Mouse (Mus musculus) liver, embryonic 11.5 days (tissue): Measurements from ENCODE around the gene Faf2. TPM values are rescaled to one million over a fixed set of nuclear protein-coding genes. Genes with fewer than 3 reads are reported as not detected.

ENCODE experiments used
- ATAC-seq: fragments of 200-750 bp; cut with Nextera tagmentation; replicated peaks from 2 replicates; pipeline ENCODE4 v1.8.0; 2017; ENCODE audit warnings: moderate number of reproducible peaks, mild to moderate bottlenecking, moderate TSS enrichment, moderate library complexity; ENCODE audit not compliant: low FRiP score
- DNase-seq: peaks from one replicate; pipeline ENCODE4 v3.0.0-alpha.2; 2017; ENCODE audit warnings: low spot score
- H3K27ac ChIP-seq: fragments of 300-500 bp; sonication (generic); 2 replicates; pipeline ENCODE4 v1.5.1; 2014; ENCODE audit warnings: mild to moderate bottlenecking, low read depth, low read length, control low read depth
- H3K27me3 ChIP-seq: fragments of 300-500 bp; sonication (generic); replicated peaks from 2 replicates; pipeline ENCODE4 v1.6.1; 2014; ENCODE audit warnings: low read length, mixed read lengths; ENCODE audit not compliant: control insufficient read depth, insufficient read depth
- H3K36me3 ChIP-seq: fragments of 300-500 bp; sonication (generic); 2 replicates; pipeline ENCODE4 v1.6.1; 2014; ENCODE audit warnings: mild to moderate bottlenecking, low read length, moderate library complexity, mixed read lengths; ENCODE audit not compliant: control insufficient read depth, insufficient read depth
- H3K4me1 ChIP-seq: fragments of 300-500 bp; sonication (generic); replicated peaks from 2 replicates; pipeline ENCODE4 v1.6.1; 2014; ENCODE audit warnings: low read length, mixed read lengths; ENCODE audit not compliant: control insufficient read depth, insufficient read depth
- H3K4me2 ChIP-seq: fragments of 300-500 bp; sonication (generic); 2 replicates; pipeline ENCODE4 v1.6.1; 2014; ENCODE audit warnings: mild to moderate bottlenecking, control low read depth, moderate library complexity
- H3K4me3 ChIP-seq: fragments of 300-500 bp; sonication (generic); 2 replicates; pipeline ENCODE4 v1.5.1; 2014; ENCODE audit warnings: low read depth, low read length, control low read depth
- H3K9ac ChIP-seq: fragments of 300-500 bp; sonication (generic); 2 replicates; pipeline ENCODE4 v1.6.1; 2014; ENCODE audit warnings: low read depth, low read length, control low read depth
- H3K9me3 ChIP-seq: fragments of 300-500 bp; sonication (generic); 2 replicates; pipeline ENCODE4 v1.6.1; 2016; ENCODE audit warnings: low read length, inconsistent platforms, mixed read lengths; ENCODE audit not compliant: control insufficient read depth
- WGBS: fragments of 180-500 bp; shearing (Covaris S2); extraction: QIAGEN DNeasy Blood & Tissue Kit; methylation state at CpG from one replicate; pipeline ENCODE4 v1.1.7; 2014; 5-methylcytosine and 5-hydroxymethylcytosine counted together
- polyA plus RNA-seq: library from polyadenylated mRNA; unstranded; fragments of >200 nt; fragmentation: Nextera tagmentation; extraction: Ambion mirVana; gene quantifications from 2 replicates; pipeline ENCODE4 v1.2.1, GENCODE M21; 2014

Gene Faf2
- polyA plus RNA-seq, 1 experiment from 2014 or later, result 52.7 TPM

- no peak for ATAC-seq
- 88% methylated on average over 11 of the region's 11 CpGs for WGBS
- Histone ChIP-seq H3K27me3 (no peaks in the 10 kb centered on the region), H3K9me3 (no peaks in the 10 kb centered on the region), H3K4me1 (peaks cover 8% of the 10 kb centered on the region; the same call in 1 of the 2 replicates), H3K4me2 (no peak overlapping the region), H3K36me3 (peaks cover 48% of the 10 kb centered on the region), H3K9ac (no peak overlapping the region), H3K27ac (no peak overlapping the region), H3K4me3 (no peak overlapping the region)
- DNase-seq, result no peak
Measured at GRCm38 (mm10) chr13:54585831-54586230, 35.8 kb upstream of the Faf2 start.

- H3K9ac ChIP-seq, result peak overlapping the region; percentile 82
- peaks cover 17% of the 10 kb centered on the region for H3K4me1 ChIP-seq
- no peaks in the 10 kb centered on the region for H3K9me3 ChIP-seq
- H3K4me2 ChIP-seq, result peak overlapping the region; percentile 73
- DNase-seq, result no peak
- peak overlapping the region; percentile 73 for H3K4me3 ChIP-seq
- no peaks in the 10 kb centered on the region for H3K27me3 ChIP-seq
- H3K36me3 ChIP-seq, result peaks cover 23% of the 10 kb centered on the region
- WGBS, result 1% methylated on average over 24 of the region's 24 CpGs
- peak overlapping the region; percentile 28; the same call in 1 of the 2 replicates for H3K27ac ChIP-seq
- peak; percentile 43 for ATAC-seq
Measured at GRCm38 (mm10) chr13:54589414-54589995, 32.1 kb upstream of the Faf2 start.

GRCm38 (mm10) chr13:54589996-54590951 is 31.3 kb upstream of the Faf2 start, which contains the start of the genes Nop16 and Higd2a:
Gene Nop16 (minus strand): TSS chr13:54590090.
Gene Higd2a (plus strand): TSS chr13:54590207.
- ATAC-seq, result peak; percentile 97
- under 1% methylated on average over 51 of the region's 51 CpGs for WGBS
- Histone ChIP-seq H3K27me3 (no peaks in the 10 kb centered on the region), H3K4me3 (peak within 1 kb of the TSS; percentile 73), H3K9ac (peak within 1 kb of the TSS; percentile 82), H3K4me2 (peak within 1 kb of the TSS; percentile 73), H3K9me3 (no peaks in the 10 kb centered on the region), H3K27ac (peak within 1 kb of the TSS; percentile 28; the same call in 1 of the 2 replicates), H3K4me1 (peaks cover 17% of the 10 kb centered on the region), H3K36me3 (peaks cover 19% of the 10 kb centered on the region)
- peak; percentile 98 for DNase-seq

GRCm38 (mm10) chr13:54591776-54592356 is 29.7 kb upstream of the Faf2 start:
- no peaks in the 10 kb centered on the region for H3K9me3 ChIP-seq
- 0 out of 2 replicates have a peak overlapping the region, but pooled peaks have one; percentile 17 for H3K27ac ChIP-seq
- 90% methylated on average over 8 of the region's 8 CpGs for WGBS
- no peak overlapping the region for H3K9ac ChIP-seq
- peaks cover 10% of the 10 kb centered on the region for H3K36me3 ChIP-seq
- ATAC-seq (no peak), DNase-seq (no peak)
- peak overlapping the region; percentile 73 for H3K4me3 ChIP-seq
- H3K4me2 ChIP-seq, result peak overlapping the region; percentile 73
- H3K4me1 ChIP-seq, result peaks cover 17% of the 10 kb centered on the region
- H3K27me3 ChIP-seq, result no peaks in the 10 kb centered on the region

- DNase-seq, result no peak
- no peak overlapping the region for H3K27ac ChIP-seq
- no peak overlapping the region for H3K4me2 ChIP-seq
- H3K9ac ChIP-seq, result no peak overlapping the region
- H3K36me3 ChIP-seq, result peaks cover 3% of the 10 kb centered on the region; the same call in 1 of the 2 replicates
- H3K27me3 ChIP-seq, result no peaks in the 10 kb centered on the region
- H3K4me3 ChIP-seq, result no peak overlapping the region
- H3K9me3 ChIP-seq, result no peaks in the 10 kb centered on the region
- peaks cover 14% of the 10 kb centered on the region for H3K4me1 ChIP-seq
- WGBS, result 85% methylated on average over 11 of the region's 11 CpGs
- no peak for ATAC-seq
Measured at GRCm38 (mm10) chr13:54593617-54594016, 28.0 kb upstream of the Faf2 start.

- Histone ChIP-seq H3K9ac (no peak overlapping the region), H3K4me2 (no peak overlapping the region), H3K9me3 (no peaks in the 10 kb centered on the region), H3K36me3 (peaks cover 10% of the 10 kb centered on the region; the same call in 1 of the 2 replicates), H3K4me1 (peaks cover 7% of the 10 kb centered on the region), H3K27ac (no peak overlapping the region), H3K27me3 (no peaks in the 10 kb centered on the region), H3K4me3 (no peak overlapping the region)
- DNase-seq (no peak), ATAC-seq (no peak)
- 77% methylated on average over 8 of the region's 8 CpGs for WGBS
Measured at GRCm38 (mm10) chr13:54596107-54596690, 25.4 kb upstream of the Faf2 start.

- 69% methylated on average over 5 of the region's 5 CpGs for WGBS
- no peaks in the 10 kb centered on the region; the same call in 1 of the 2 replicates for H3K4me1 ChIP-seq
- H3K27ac ChIP-seq, result no peak overlapping the region
- no peak for ATAC-seq
- peaks cover 10% of the 10 kb centered on the region; the same call in 1 of the 2 replicates for H3K36me3 ChIP-seq
- no peak overlapping the region for H3K4me2 ChIP-seq
- no peaks in the 10 kb centered on the region for H3K27me3 ChIP-seq
- DNase-seq, result no peak
- H3K9ac ChIP-seq, result no peak overlapping the region
- no peak overlapping the region for H3K4me3 ChIP-seq
- no peaks in the 10 kb centered on the region for H3K9me3 ChIP-seq
Measured at GRCm38 (mm10) chr13:54596870-54597269, 24.7 kb upstream of the Faf2 start.

- no peaks in the 10 kb centered on the region for H3K4me1 ChIP-seq
- ATAC-seq (no peak), DNase-seq (no peak)
- H3K4me3 ChIP-seq, result no peak overlapping the region
- peaks cover 10% of the 10 kb centered on the region; the same call in 1 of the 2 replicates for H3K36me3 ChIP-seq
- H3K27me3 ChIP-seq, result no peaks in the 10 kb centered on the region
- 87% methylated on average over 12 of the region's 12 CpGs for WGBS
- no peak overlapping the region for H3K4me2 ChIP-seq
- no peaks in the 10 kb centered on the region for H3K9me3 ChIP-seq
- no peak overlapping the region for H3K9ac ChIP-seq
- no peak overlapping the region for H3K27ac ChIP-seq
Measured at GRCm38 (mm10) chr13:54598622-54599143, 22.9 kb upstream of the Faf2 start.
